Mouse (Mus musculus) neural tube, embryonic 10.5 days (tissue): ENCODE results near the gene Hdac4.

Experiments
- DNase-seq: peaks from one replicate; pipeline ENCODE4 v3.0.0-alpha.2; 2017; ENCODE audit warnings: low spot score; ENCODE audit errors: extremely low spot score

Hdac4 gene

GRCm38 (mm10) chr1:92061198-92062073, 134.1 kb downstream of the Hdac4 start:
- no peak for DNase-seq

DNA sequence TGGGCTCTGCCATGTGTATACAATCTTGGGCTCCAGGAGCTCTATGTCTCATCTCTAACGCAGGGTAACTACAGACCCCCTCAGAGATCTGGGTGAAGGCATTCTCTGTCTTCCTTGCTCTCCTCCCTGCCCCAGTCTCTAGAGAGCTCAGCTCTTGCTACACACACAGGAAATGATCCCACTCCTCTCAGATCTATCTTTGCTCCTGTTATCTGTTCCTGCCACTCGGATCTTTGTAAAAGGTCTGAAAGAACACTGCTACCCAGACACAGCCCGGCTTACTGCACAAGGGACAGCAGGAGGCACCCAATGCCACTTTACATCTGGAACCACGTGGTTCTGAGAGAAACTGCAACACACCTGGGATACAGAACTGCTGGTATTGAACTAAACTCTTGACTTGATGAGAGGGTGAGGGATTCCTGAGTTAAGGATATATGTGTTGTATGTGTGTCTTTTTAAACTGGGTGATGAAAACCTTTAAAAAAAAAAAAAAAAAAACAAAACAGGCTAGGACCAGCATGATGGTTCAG, 134.9 kb downstream of the Hdac4 start:
- DNase-seq = no peak

- DNase-seq = no peak
These were observed 135.9 kb downstream of the Hdac4 start for GRCm38 (mm10) chr1:92059571-92059970.

DNA sequence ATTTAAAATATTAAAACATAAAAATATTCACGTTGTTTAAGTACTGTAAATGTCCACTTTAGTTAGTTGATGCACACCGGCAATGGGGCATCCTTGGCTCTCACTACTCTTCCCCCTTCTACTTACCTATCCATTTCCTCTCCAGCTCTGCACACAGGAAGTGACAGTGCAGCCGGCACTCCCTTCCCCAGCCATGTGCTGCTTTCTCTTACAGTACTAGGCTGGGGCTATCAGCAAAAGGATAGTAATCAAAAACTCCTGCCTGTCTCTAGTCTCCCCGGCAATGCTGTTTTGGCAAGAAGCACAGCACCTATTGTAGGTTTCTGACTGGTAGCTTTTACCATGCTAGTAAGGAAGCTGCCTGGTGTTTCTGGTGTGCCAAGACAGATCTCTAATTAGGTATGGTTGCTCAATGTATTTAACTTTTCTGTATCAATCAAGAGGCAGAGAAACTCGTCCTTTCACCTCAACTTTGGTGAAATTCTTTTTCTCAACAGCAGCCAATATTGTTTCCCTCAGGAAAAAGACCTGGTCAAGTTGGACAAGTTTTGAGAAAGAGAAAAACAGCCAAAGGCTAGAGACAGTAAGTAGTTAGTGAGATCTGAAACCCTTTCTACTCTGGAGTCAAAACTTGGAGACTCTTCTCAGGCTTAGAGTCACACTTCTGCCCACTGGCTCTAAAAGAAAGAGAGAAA, 136.6 kb downstream of the Hdac4 start:
- no peak for DNase-seq

DNA sequence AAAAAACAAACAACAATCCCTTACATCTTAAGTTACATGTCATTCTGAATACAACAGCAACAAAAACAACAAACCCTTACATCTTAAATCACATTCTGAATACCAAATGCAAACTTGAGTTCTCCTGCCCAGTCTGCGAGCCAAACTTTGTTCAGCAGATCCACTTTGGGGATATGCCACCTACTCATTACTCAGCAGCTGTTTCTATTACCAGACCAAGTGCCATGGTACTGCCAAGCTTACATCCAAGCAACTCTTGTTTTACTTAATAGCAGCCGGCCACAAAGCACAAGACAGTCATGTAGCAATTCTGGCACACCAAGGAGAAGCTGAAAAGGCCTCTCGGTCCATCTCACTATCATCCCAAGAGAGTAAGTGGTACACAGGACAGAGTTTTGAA, 138.4 kb downstream of the Hdac4 start:
- no peak for DNase-seq

DNA sequence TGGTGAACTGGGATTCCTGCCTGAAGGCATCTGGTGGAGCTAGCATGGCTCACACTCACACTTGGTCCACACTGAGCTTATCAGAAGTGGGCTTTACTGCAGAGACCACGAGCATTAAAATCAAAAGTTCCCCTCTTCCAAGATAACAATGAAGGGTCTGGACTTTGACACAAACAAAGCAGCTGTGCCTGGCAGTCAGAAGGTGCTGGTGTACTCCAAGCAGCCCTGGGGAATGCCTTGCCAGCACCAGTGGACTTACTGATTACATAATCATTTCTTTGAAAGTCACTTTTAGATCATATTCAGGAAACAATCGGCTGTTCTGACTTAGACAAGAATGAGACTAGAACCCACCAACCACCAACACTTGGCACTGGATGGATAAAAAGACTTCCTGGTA, 140.3 kb downstream of the Hdac4 start:
- no peak for DNase-seq

DNA sequence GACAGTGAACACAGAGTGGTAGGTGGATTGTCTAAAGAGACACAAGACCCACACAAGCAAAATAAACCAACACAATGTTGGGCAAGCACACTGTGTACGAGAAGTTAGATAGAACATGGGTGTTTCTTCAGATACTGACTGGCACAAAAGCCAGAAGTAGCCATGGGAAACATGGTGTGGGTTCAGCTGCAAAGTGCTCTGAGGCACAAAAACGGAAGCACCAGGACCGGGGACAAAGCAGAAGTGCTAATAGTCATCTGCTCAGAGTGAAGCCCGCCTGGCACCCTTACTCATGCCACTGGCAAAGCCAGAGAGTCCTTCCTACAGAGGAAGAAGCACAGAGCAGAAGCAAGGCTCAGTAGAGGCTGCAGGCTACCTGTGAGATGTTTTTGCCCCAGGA, 143.3 kb downstream of the Hdac4 start:
- no peak for DNase-seq

- no peak for DNase-seq
These were observed 143.9 kb downstream of the Hdac4 start for GRCm38 (mm10) chr1:92051489-92052062.

- DNase-seq = no peak
These were observed 144.5 kb downstream of the Hdac4 start for GRCm38 (mm10) chr1:92050992-92051391.

DNA sequence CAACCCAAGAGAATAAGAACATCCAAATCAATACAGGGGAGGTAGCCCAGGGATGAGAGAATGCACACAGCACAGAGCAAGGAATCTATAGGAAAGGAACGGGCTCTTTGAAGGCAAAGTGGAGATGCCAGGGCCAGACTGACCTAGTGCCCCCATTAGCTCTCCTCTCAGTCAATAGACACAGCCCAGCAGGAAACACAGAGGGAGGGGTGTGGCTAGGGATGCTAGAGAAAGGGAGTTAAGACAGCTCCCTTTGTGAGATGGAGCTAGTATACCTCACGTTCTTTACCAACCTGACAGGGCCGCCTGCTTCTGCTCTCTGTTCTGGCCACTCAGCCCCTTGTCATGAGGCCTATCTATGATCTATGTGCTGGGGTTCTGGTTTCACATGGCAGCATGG, 144.9 kb downstream of the Hdac4 start:
- no peak for DNase-seq

GRCm38 (mm10) chr1:92048415-92049354, 146.8 kb downstream of the Hdac4 start:
- DNase-seq = no peak

- DNase-seq = no peak
These were observed 149.8 kb downstream of the Hdac4 start for GRCm38 (mm10) chr1:92045671-92046070.

DNA sequence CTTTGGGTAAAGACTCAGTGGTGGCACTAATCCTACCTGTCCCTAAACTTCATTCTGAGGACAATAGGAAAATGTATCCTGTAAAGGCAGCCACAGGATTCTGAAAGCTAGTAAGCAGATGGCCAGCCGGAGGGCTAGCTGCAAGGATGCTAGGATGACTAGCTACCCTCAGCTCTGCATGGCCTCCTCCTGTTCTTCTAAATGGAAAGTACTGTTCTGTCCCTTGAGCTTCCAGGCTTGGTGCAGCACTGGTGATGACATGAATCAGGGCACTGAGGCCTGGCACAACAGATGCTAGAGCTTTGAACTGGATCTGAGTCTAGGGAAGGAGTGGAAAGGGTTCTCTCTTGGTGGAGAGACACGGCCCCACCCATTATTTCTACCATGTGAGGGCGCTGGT, 150.6 kb downstream of the Hdac4 start:
- no peak for DNase-seq

DNA sequence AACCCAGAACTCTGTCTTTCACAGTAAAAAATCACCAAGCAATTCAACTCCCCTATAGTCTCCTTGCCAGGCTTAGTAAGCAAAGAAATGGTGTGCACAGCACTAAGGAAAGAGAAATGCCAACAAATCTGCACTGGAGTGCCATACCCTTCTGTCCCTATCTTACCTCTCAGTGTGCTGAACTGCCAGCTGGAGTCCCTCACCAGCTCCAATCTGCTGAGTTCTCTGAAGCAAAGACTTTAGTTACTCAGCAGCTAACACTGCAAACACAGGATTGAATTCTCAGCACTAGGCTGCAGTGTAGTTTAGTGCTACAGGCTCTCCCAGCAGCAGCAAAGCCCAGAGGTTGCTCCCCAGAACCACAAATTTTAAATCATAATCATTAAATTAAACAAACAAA, 151.5 kb downstream of the Hdac4 start:
- DNase-seq = no peak

DNA sequence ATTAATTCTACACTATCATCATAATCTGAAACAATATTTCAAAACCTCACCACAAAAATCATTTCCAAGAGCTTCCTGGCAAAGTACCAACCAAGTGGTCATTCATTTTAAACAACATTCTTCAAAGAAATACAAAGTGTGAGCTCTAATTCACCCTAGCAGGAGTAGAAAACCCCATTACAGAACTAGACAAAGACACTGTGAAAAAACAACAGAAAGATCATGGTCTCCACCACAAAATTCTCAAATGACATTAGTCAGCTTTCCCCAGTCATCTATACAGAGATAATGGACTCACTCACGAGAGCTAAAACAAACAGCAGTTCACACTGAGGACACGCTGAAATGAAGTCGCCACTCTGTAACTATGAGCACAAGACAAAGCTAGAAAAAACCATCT, 153.4 kb downstream of the Hdac4 start:
- no peak for DNase-seq

- no peak for DNase-seq
These were observed 154.2 kb downstream of the Hdac4 start for GRCm38 (mm10) chr1:92041290-92041689.

GRCm38 (mm10) chr1:92038714-92039113, 156.8 kb downstream of the Hdac4 start:
- no peak for DNase-seq

- no peak for DNase-seq
These were observed 158.5 kb downstream of the Hdac4 start for GRCm38 (mm10) chr1:92037039-92037438.

DNA sequence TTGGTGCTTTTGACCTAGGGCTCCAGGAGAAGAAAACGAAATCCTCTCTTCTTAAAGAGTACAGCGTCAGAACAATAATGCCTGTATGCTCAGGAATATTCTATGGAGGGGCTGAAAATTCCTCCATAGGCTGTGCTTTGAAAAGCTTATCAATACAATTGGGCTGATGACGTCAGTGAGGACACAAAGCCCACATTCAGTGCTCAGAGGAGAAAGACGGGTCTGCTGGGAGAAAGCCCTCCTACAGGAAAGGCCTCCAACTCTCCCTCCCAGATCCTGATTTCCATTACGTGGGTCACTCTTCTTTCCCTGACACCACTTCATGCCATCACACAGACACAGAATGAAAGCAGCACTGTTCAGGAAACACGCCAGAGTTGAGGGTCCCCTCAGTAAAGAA, 159.7 kb downstream of the Hdac4 start:
- DNase-seq = no peak

DNA sequence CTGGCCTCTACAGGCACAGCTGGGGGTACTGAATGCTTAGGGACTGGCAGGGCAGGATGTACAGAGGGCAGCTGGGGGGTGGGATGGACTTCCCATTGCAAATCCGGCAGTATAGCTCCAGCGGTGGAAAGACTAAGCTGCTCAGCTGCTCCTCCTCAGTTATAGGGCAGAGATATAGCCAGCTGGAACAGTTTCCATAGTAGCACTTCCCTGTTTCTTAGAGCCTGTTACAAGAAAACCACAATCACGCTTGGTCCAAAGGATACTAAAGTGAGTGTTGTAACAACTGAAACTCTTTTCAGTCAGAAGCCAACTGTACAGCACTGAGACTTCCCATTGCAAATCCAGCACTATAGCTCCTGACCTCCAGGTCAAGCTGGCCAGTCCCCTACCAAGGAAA, 161.3 kb downstream of the Hdac4 start:
- no peak for DNase-seq

DNA sequence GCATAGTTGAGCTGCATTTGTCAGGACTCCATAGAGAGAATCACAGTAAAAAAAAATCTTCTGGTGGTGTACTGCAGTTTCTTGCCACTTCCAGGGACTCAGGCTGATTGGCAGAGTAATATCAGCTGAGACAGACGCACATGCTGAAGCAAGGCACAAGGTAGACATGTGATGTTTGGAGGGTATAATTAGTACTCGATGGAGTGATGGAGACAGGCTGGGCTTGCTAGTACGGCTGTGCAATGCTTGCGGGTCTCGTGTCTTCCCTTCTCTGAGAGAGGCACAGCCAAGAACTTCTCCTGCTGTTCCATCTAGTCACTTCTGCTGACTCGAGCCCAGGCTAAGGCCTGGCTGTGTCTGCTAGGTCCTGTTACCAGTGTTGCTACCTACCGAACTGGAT, 162.0 kb downstream of the Hdac4 start:
- no peak for DNase-seq
